Mouse (Mus musculus): Measurements from ENCODE around the gene Myh14. TPM values are rescaled to one million over a fixed set of nuclear protein-coding genes. Genes with fewer than 3 reads are reported as not detected.

The Myh14 gene
- polyA plus RNA-seq, 1 experiment: 14.7 TPM

DNA sequence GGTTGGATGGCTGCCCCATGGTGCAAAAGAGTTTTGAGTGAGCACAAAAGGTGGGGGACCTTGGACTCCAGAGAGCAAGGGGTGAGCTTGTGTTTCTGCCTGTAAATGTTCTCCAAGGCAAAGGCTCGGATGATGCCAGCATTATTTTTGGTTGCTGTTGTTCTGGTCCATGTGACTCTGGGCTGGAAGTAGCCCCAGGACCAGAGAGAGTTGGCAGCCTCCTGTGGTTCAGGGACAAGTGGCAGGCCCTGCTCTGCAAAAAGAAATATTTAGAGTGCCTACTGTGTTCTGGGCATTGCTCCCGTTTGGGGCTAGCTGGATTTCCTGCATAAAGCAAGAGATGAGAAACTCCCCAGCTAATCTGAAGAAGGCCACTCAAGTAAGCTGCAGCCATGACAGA, 6.0 kb upstream of the Myh14 start:
- Histone ChIP-seq H3K27ac (ENCODE audit: insufficient read depth, low read length) (no peak overlapping the region), H3K27me3 (ENCODE audit: control insufficient read depth, insufficient read depth, low read length, poor library complexity, severe bottlenecking) (no peaks in the 10 kb centered on the region), H3K36me3 (ENCODE audit: control insufficient read depth, insufficient read depth, low read length, poor library complexity, severe bottlenecking) (no peaks in the 10 kb centered on the region), H3K9me3 (replicated peaks; ENCODE audit: control insufficient read depth, insufficient read depth, low read length, poor library complexity, severe bottlenecking) (peaks cover 4% of the 10 kb centered on the region; the same call in 1 of the 2 replicates), H3K4me3 (ENCODE audit: low read depth, low read length) (no peak overlapping the region), H3K4me1 (ENCODE audit: control insufficient read depth, insufficient read depth, low read length) (no peaks in the 10 kb centered on the region), H3K9ac (ENCODE audit: low read depth, poor library complexity, severe bottlenecking) (no peak overlapping the region)
- TF ChIP-seq CTCF (IDR thresholded peaks at IDR 0.05; ENCODE audit: low read depth, low read length): no peak
- TF ChIP-seq POLR2A (IDR thresholded peaks at IDR 0.05; ENCODE audit: insufficient read depth, low read length): no peak
- TF ChIP-seq EP300 (IDR thresholded peaks at IDR 0.05; ENCODE audit: insufficient read depth, low read depth, low read length): no peak

DNA sequence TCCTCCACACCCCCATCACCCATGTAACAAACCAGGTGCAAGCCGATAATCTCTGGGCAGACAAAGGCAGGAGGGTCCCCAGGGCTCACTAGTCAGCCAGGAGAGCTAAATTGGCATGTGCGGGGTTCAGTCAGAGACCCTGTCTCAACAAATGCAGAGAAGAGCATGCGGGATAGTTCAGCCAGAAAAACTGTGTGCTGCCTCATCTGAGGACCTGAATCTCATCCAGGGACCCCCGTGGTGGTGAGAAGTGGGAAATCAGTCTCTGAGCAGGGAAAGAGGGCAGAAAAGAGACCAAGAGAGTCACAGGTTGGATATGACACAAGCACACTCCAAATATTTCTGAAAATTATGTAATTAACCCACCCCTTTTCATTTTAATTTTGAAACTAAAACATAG, 5.5 kb upstream of the Myh14 start:
- Histone ChIP-seq H3K27me3 (ENCODE audit: control insufficient read depth, insufficient read depth, low read length, poor library complexity, severe bottlenecking) (no peaks in the 10 kb centered on the region), H3K27ac (ENCODE audit: insufficient read depth, low read length) (no peak overlapping the region), H3K9ac (ENCODE audit: low read depth, poor library complexity, severe bottlenecking) (no peak overlapping the region), H3K4me3 (ENCODE audit: low read depth, low read length) (no peak overlapping the region), H3K9me3 (replicated peaks; ENCODE audit: control insufficient read depth, insufficient read depth, low read length, poor library complexity, severe bottlenecking) (peaks cover 4% of the 10 kb centered on the region; the same call in 1 of the 2 replicates), H3K4me1 (ENCODE audit: control insufficient read depth, insufficient read depth, low read length) (no peaks in the 10 kb centered on the region), H3K36me3 (ENCODE audit: control insufficient read depth, insufficient read depth, low read length, poor library complexity, severe bottlenecking) (no peaks in the 10 kb centered on the region)
- TF ChIP-seq CTCF (IDR thresholded peaks at IDR 0.05; ENCODE audit: low read depth, low read length) (no peak), POLR2A (IDR thresholded peaks at IDR 0.05; ENCODE audit: insufficient read depth, low read length) (no peak), EP300 (IDR thresholded peaks at IDR 0.05; ENCODE audit: insufficient read depth, low read depth, low read length) (no peak)

GRCm38 (mm10) chr7:44675171-44675570, 4.5 kb upstream of the Myh14 start:
- H3K4me1 ChIP-seq (ENCODE audit: control insufficient read depth, insufficient read depth, low read length): no peaks in the 10 kb centered on the region
- TF ChIP-seq POLR2A (IDR thresholded peaks at IDR 0.05; ENCODE audit: insufficient read depth, low read length) (no peak), CTCF (IDR thresholded peaks at IDR 0.05; ENCODE audit: low read depth, low read length) (no peak), EP300 (IDR thresholded peaks at IDR 0.05; ENCODE audit: insufficient read depth, low read depth, low read length) (no peak)

GRCm38 (mm10) chr7:44674511-44674910, 3.9 kb upstream of the Myh14 start:
- no peak overlapping the region for H3K9ac ChIP-seq (ENCODE audit: low read depth, poor library complexity, severe bottlenecking)
- H3K9me3 ChIP-seq (replicated peaks; ENCODE audit: control insufficient read depth, insufficient read depth, low read length, poor library complexity, severe bottlenecking): peaks cover 4% of the 10 kb centered on the region; the same call in 1 of the 2 replicates
- H3K27me3 ChIP-seq (ENCODE audit: control insufficient read depth, insufficient read depth, low read length, poor library complexity, severe bottlenecking): no peaks in the 10 kb centered on the region
- no peak overlapping the region for H3K4me3 ChIP-seq (ENCODE audit: low read depth, low read length)
- no peak overlapping the region for H3K27ac ChIP-seq (ENCODE audit: insufficient read depth, low read length)
- H3K4me1 ChIP-seq (ENCODE audit: control insufficient read depth, insufficient read depth, low read length): no peaks in the 10 kb centered on the region
- no peaks in the 10 kb centered on the region for H3K36me3 ChIP-seq (ENCODE audit: control insufficient read depth, insufficient read depth, low read length, poor library complexity, severe bottlenecking)
- TF ChIP-seq POLR2A (IDR thresholded peaks at IDR 0.05; ENCODE audit: insufficient read depth, low read length) (no peak), EP300 (IDR thresholded peaks at IDR 0.05; ENCODE audit: insufficient read depth, low read depth, low read length) (no peak), CTCF (IDR thresholded peaks at IDR 0.05; ENCODE audit: low read depth, low read length) (no peak)

More at GRCm38 (mm10) chr7:44675171-44675570, 4.5 kb upstream of the Myh14 start:
- Histone ChIP-seq H3K4me3 (ENCODE audit: low read depth, low read length) (no peak overlapping the region), H3K27ac (ENCODE audit: insufficient read depth, low read length) (no peak overlapping the region), H3K9me3 (replicated peaks; ENCODE audit: control insufficient read depth, insufficient read depth, low read length, poor library complexity, severe bottlenecking) (peaks cover 4% of the 10 kb centered on the region; the same call in 1 of the 2 replicates), H3K9ac (ENCODE audit: low read depth, poor library complexity, severe bottlenecking) (no peak overlapping the region), H3K36me3 (ENCODE audit: control insufficient read depth, insufficient read depth, low read length, poor library complexity, severe bottlenecking) (no peaks in the 10 kb centered on the region), H3K27me3 (ENCODE audit: control insufficient read depth, insufficient read depth, low read length, poor library complexity, severe bottlenecking) (no peaks in the 10 kb centered on the region)

GRCm38 (mm10) chr7:44672193-44672592, 1.6 kb upstream of the Myh14 start:
- TF ChIP-seq CTCF (IDR thresholded peaks at IDR 0.05; ENCODE audit: low read depth, low read length) (no peak), EP300 (IDR thresholded peaks at IDR 0.05; ENCODE audit: insufficient read depth, low read depth, low read length) (no peak), POLR2A (IDR thresholded peaks at IDR 0.05; ENCODE audit: insufficient read depth, low read length) (no peak)

GRCm38 (mm10) chr7:44669103-44669502, 1.5 kb downstream of the Myh14 start:
- no peak for TF ChIP-seq CTCF (IDR thresholded peaks at IDR 0.05; ENCODE audit: low read depth, low read length)
- no peak for TF ChIP-seq POLR2A (IDR thresholded peaks at IDR 0.05; ENCODE audit: insufficient read depth, low read length)
- no peak for TF ChIP-seq EP300 (IDR thresholded peaks at IDR 0.05; ENCODE audit: insufficient read depth, low read depth, low read length)
- peak overlapping the region; percentile 37 for H3K4me3 ChIP-seq (ENCODE audit: low read depth, low read length)
- no peaks in the 10 kb centered on the region for H3K36me3 ChIP-seq (ENCODE audit: control insufficient read depth, insufficient read depth, low read length, poor library complexity, severe bottlenecking)
- no peak overlapping the region for H3K9ac ChIP-seq (ENCODE audit: low read depth, poor library complexity, severe bottlenecking)
- H3K27me3 ChIP-seq (ENCODE audit: control insufficient read depth, insufficient read depth, low read length, poor library complexity, severe bottlenecking): no peaks in the 10 kb centered on the region
- no peaks in the 10 kb centered on the region for H3K9me3 ChIP-seq (replicated peaks; ENCODE audit: control insufficient read depth, insufficient read depth, low read length, poor library complexity, severe bottlenecking)
- H3K27ac ChIP-seq (ENCODE audit: insufficient read depth, low read length): no peak overlapping the region
- no peaks in the 10 kb centered on the region for H3K4me1 ChIP-seq (ENCODE audit: control insufficient read depth, insufficient read depth, low read length)

More at GRCm38 (mm10) chr7:44672193-44672592, 1.6 kb upstream of the Myh14 start:
- peaks cover 4% of the 10 kb centered on the region; the same call in 1 of the 2 replicates for H3K9me3 ChIP-seq (replicated peaks; ENCODE audit: control insufficient read depth, insufficient read depth, low read length, poor library complexity, severe bottlenecking)
- H3K4me1 ChIP-seq (ENCODE audit: control insufficient read depth, insufficient read depth, low read length): no peaks in the 10 kb centered on the region
- H3K27me3 ChIP-seq (ENCODE audit: control insufficient read depth, insufficient read depth, low read length, poor library complexity, severe bottlenecking): no peaks in the 10 kb centered on the region
- no peak overlapping the region for H3K9ac ChIP-seq (ENCODE audit: low read depth, poor library complexity, severe bottlenecking)
- no peaks in the 10 kb centered on the region for H3K36me3 ChIP-seq (ENCODE audit: control insufficient read depth, insufficient read depth, low read length, poor library complexity, severe bottlenecking)
- no peak overlapping the region for H3K27ac ChIP-seq (ENCODE audit: insufficient read depth, low read length)
- H3K4me3 ChIP-seq (ENCODE audit: low read depth, low read length): no peak overlapping the region

Measured in ES-Bruce4 (cell line).